Mouse (Mus musculus) stomach, embryonic 16.5 days (tissue): ENCODE measurements around the gene 3110082I17Rik. TPM values are rescaled to one million over a fixed set of nuclear protein-coding genes. Genes with fewer than 3 reads are reported as not detected.

Experiments used
- ATAC-seq: fragments of 200-750 bp; cut with Nextera tagmentation; 2 replicates; pipeline ENCODE4 v1.8.0; 2017; ENCODE audit warnings: moderate number of reproducible peaks, moderate TSS enrichment; ENCODE audit not compliant: insufficient read depth, low FRiP score
- H3K27ac ChIP-seq: fragments of 300-500 bp; sonication (generic); 2 replicates; pipeline ENCODE4 v1.5.1; 2014; ENCODE audit warnings: low read length
- H3K27me3 ChIP-seq: fragments of 300-500 bp; sonication (generic); 2 replicates; pipeline ENCODE4 v1.6.1; 2014; ENCODE audit warnings: low read length, control low read depth, mixed read lengths; ENCODE audit not compliant: control insufficient read depth, insufficient read depth
- H3K36me3 ChIP-seq: fragments of 300-500 bp; sonication (generic); 2 replicates; pipeline ENCODE4 v1.6.1; 2014; ENCODE audit warnings: low read length; ENCODE audit not compliant: control insufficient read depth, insufficient read depth
- H3K4me1 ChIP-seq: fragments of 300-500 bp; sonication (generic); 2 replicates; pipeline ENCODE4 v1.6.1; 2014; ENCODE audit warnings: low read length, control low read depth, mixed read lengths; ENCODE audit not compliant: control insufficient read depth, insufficient read depth
- H3K4me2 ChIP-seq: fragments of 300-500 bp; sonication (generic); 2 replicates; pipeline ENCODE4 v1.6.1; 2014; ENCODE audit warnings: low read depth, low read length, mixed read lengths
- H3K4me3 ChIP-seq: fragments of 300-500 bp; sonication (generic); replicated peaks from 2 replicates; pipeline ENCODE4 v1.5.1; 2014; ENCODE audit warnings: mild to moderate bottlenecking, low read length
- H3K9ac ChIP-seq: fragments of 300-500 bp; sonication (generic); 2 replicates; pipeline ENCODE4 v1.6.1; 2014; ENCODE audit warnings: low read length
- H3K9me3 ChIP-seq: fragments of 300-500 bp; sonication (generic); replicated peaks from 2 replicates; pipeline ENCODE4 v1.6.1; 2016; ENCODE audit warnings: low read length, control low read depth; ENCODE audit not compliant: control insufficient read depth
- WGBS: fragments of 180-500 bp; shearing (Covaris S2); extraction: QIAGEN DNeasy Blood & Tissue Kit; methylation state at CpG from one replicate; pipeline ENCODE4 v1.1.7; 2014; 5-methylcytosine and 5-hydroxymethylcytosine counted together
- polyA plus RNA-seq: library from polyadenylated mRNA; unstranded; fragments of >200 nt; fragmentation: Nextera tagmentation; extraction: Ambion mirVana; gene quantifications from 2 replicates; pipeline ENCODE4 v1.2.1, GENCODE M21; 2015

3110082I17Rik gene
- polyA plus RNA-seq: 35.2 and 35.7 TPM in 2 replicates

GRCm38 (mm10) chr5:139460384-139461067 is at the start of gene 3110082I17Rik:
TSS of gene 3110082I17Rik (minus strand) at chr5:139460527.
- Histone ChIP-seq H3K4me3 (peak within 1 kb of the TSS; percentile 60), H3K4me2 (peak within 1 kb of the TSS; percentile 96), H3K9me3 (no peaks in the 10 kb centered on the region), H3K9ac (peak within 1 kb of the TSS; percentile 70), H3K4me1 (peaks cover 8% of the 10 kb centered on the region; the same call in 1 of the 2 replicates), H3K27me3 (no peaks in the 10 kb centered on the region), H3K36me3 (no peaks in the 10 kb centered on the region), H3K27ac (no peak within 1 kb of the TSS)
- ATAC-seq: peak; percentile 98
- 4% methylated on average over 42 of the region's 42 CpGs for WGBS

- Histone ChIP-seq H3K9ac (no peak overlapping the region), H3K4me3 (no peak overlapping the region), H3K4me1 (no peaks in the 10 kb centered on the region), H3K27me3 (no peaks in the 10 kb centered on the region), H3K4me2 (no peak overlapping the region), H3K36me3 (no peaks in the 10 kb centered on the region), H3K27ac (no peak overlapping the region), H3K9me3 (no peaks in the 10 kb centered on the region)
- no peak for ATAC-seq
- WGBS: 12% methylated on average over 5 of the region's 5 CpGs
Measured at GRCm38 (mm10) chr5:139506207-139506606, 45.9 kb upstream of the 3110082I17Rik start.

- no peak for ATAC-seq
- WGBS: 4% methylated on average over 12 of the region's 14 CpGs
- H3K9ac ChIP-seq: no peak overlapping the region
- H3K27ac ChIP-seq: no peak overlapping the region
- H3K27me3 ChIP-seq: no peaks in the 10 kb centered on the region
- H3K36me3 ChIP-seq: no peaks in the 10 kb centered on the region
- H3K4me3 ChIP-seq: no peak overlapping the region
- H3K4me2 ChIP-seq: no peak overlapping the region
- no peaks in the 10 kb centered on the region for H3K9me3 ChIP-seq
- H3K4me1 ChIP-seq: no peaks in the 10 kb centered on the region
Measured at GRCm38 (mm10) chr5:139505073-139505606, 44.8 kb upstream of the 3110082I17Rik start.

- H3K36me3 ChIP-seq: no peaks in the 10 kb centered on the region
- H3K4me2 ChIP-seq: no peak overlapping the region
- no peaks in the 10 kb centered on the region for H3K4me1 ChIP-seq
- no peak overlapping the region for H3K4me3 ChIP-seq
- no peak overlapping the region for H3K27ac ChIP-seq
- no peak overlapping the region for H3K9ac ChIP-seq
- 80% methylated on average over 14 of the region's 14 CpGs for WGBS
- no peak for ATAC-seq
- no peaks in the 10 kb centered on the region for H3K9me3 ChIP-seq
- H3K27me3 ChIP-seq: no peaks in the 10 kb centered on the region
Measured at GRCm38 (mm10) chr5:139502281-139502680, 42.0 kb upstream of the 3110082I17Rik start.

DNA sequence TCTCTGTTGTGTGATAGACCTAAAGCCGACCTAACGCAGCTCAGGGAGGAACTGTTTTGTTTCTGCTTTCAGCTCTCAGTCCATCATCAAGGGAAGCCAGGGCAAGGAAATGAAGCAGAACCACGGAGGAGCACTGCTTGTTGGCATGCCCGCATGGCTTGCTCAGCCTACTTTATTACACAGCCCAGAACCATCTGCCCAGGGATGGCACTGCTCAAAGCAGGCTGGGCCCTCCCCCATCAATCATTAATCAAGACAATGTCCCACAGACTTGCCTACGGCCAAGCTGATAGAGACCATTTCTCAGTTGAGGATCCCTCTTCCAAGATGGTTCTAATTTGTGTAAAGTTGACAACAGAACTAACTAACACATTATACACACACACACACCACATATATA is 38.5 kb upstream of the 3110082I17Rik start:
- Histone ChIP-seq H3K27me3 (peaks cover 9% of the 10 kb centered on the region; the same call in 1 of the 2 replicates), H3K27ac (no peak overlapping the region), H3K36me3 (no peaks in the 10 kb centered on the region), H3K4me1 (no peaks in the 10 kb centered on the region), H3K4me3 (no peak overlapping the region), H3K9ac (no peak overlapping the region), H3K9me3 (no peaks in the 10 kb centered on the region), H3K4me2 (no peak overlapping the region)
- WGBS: 44% methylated on average over 5 of the region's 5 CpGs
- ATAC-seq: no peak

GRCm38 (mm10) chr5:139496939-139497338 is 36.6 kb upstream of the 3110082I17Rik start:
- Histone ChIP-seq H3K9me3 (no peaks in the 10 kb centered on the region), H3K4me1 (no peaks in the 10 kb centered on the region), H3K9ac (no peak overlapping the region), H3K4me3 (no peak overlapping the region), H3K27ac (no peak overlapping the region), H3K4me2 (no peak overlapping the region), H3K27me3 (peaks cover 9% of the 10 kb centered on the region; the same call in 1 of the 2 replicates), H3K36me3 (no peaks in the 10 kb centered on the region)
- WGBS: 52% methylated on average over 5 of the region's 5 CpGs
- ATAC-seq: no peak

DNA sequence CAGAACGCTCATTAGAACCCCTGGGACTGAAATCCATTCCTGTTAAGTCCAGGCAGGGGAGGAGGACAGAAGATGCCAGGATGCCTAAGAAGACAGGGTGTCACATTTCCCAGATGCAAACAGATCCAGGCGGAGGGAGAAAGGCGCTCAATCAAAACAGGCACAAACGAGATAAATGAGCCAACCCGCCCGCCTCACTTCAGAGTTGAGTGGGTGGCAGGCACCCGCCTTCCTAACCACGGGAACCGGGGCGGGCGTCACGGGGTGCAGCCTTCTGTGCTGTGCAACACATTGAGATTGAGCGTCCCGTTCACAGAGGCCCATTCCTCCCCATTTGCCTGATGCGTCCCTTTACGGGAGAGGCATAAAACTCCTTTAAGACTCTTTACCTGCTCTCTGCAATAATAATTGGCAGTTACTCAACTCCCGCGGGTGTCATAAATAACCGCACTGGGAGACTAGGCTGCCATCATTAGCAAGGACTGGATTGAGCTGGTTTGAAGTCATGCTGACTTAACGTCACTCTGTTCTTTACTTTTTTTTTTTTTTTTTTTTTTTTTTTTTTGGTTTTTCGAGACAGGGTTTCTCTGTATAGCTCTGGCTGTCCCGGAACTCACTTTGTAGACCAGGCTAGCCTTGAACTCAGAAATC is 34.8 kb upstream of the 3110082I17Rik start:
- no peak overlapping the region for H3K9ac ChIP-seq
- H3K9me3 ChIP-seq: no peaks in the 10 kb centered on the region
- no peak for ATAC-seq
- H3K4me3 ChIP-seq: no peak overlapping the region
- H3K27ac ChIP-seq: no peak overlapping the region
- H3K36me3 ChIP-seq: no peaks in the 10 kb centered on the region
- whole genome bisulfite sequencing: 26% methylated on average over 22 of the region's 22 CpGs
- H3K27me3 ChIP-seq: peaks cover 9% of the 10 kb centered on the region; the same call in 1 of the 2 replicates
- H3K4me1 ChIP-seq: no peaks in the 10 kb centered on the region
- no peak overlapping the region for H3K4me2 ChIP-seq

DNA sequence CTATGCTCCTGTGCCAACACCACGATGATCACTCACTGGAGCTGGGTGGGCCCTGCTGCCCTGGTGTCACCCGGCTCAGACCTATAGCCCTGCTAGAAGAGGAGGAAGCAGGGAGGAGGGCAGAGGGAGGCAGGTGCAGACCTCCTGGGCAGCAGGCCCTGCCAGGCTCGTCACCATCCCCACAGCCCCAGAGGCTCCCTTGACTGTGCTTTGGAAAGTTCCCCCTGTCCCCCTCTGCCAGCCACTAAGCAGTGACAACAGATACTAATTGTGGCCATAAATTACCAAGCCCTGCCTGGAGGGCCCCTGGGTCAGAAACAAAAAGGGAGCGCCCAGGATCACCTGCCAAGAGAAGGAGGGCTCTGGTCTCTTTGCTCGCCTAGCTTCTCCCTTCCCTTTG is 33.4 kb upstream of the 3110082I17Rik start:
- WGBS: 49% methylated on average over 5 of the region's 5 CpGs
- ATAC-seq: no peak
- no peaks in the 10 kb centered on the region for H3K36me3 ChIP-seq
- H3K9me3 ChIP-seq: no peaks in the 10 kb centered on the region
- no peak overlapping the region for H3K4me3 ChIP-seq
- peaks cover 9% of the 10 kb centered on the region; the same call in 1 of the 2 replicates for H3K27me3 ChIP-seq
- no peaks in the 10 kb centered on the region for H3K4me1 ChIP-seq
- H3K4me2 ChIP-seq: no peak overlapping the region
- H3K9ac ChIP-seq: no peak overlapping the region
- no peak overlapping the region for H3K27ac ChIP-seq

DNA sequence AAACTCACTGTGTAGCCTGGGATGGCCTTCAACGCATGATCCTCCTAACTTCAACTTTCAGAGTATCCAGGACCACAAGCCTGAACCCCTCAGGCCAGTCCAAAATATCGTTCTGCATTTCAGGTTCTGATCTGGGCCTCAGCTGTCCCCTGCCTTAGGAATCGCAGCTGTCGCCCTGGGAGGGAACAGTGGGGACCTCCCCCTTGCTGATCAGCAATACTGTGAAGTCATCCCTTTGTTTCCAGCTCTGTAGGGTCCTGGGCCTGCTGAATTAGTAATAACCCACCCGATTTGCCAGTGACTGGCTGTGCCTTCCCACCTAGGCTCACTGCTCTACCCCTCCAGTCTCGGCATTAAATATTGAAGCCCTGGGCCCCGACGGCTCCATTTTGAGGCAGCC is 31.0 kb upstream of the 3110082I17Rik start:
- 63% methylated on average over 8 of the region's 8 CpGs for WGBS
- no peaks in the 10 kb centered on the region for H3K4me1 ChIP-seq
- no peak overlapping the region for H3K27ac ChIP-seq
- H3K9me3 ChIP-seq: 0 out of 2 replicates have a peak, but pooled peaks cover 3% of the 10 kb centered on the region
- H3K4me2 ChIP-seq: no peak overlapping the region
- ATAC-seq: no peak
- H3K27me3 ChIP-seq: peaks cover 8% of the 10 kb centered on the region; the same call in 1 of the 2 replicates
- H3K36me3 ChIP-seq: no peaks in the 10 kb centered on the region
- H3K4me3 ChIP-seq: no peak overlapping the region
- no peak overlapping the region for H3K9ac ChIP-seq
